Mouse (Mus musculus): ENCODE measurements around the gene Samd14. TPM values are rescaled to one million over a fixed set of nuclear protein-coding genes. Genes with fewer than 3 reads are reported as not detected.

The Samd14 gene
- polyA plus RNA-seq, 1 experiment from 2014 or later = 13.4 TPM

GRCm38 (mm10) chr11:94974951-94975350 is 34.7 kb upstream of the Samd14 start:
- H3K9ac ChIP-seq (ENCODE audit: low read length) = no peak overlapping the region
- H3K9me3 ChIP-seq (ENCODE audit: control insufficient read depth, low read length) = no peaks in the 10 kb centered on the region
- H3K36me3 ChIP-seq (ENCODE audit: control insufficient read depth, insufficient read depth, low read length) = no peaks in the 10 kb centered on the region
- ATAC-seq (ENCODE audit: low read depth) = no peak
- no peak overlapping the region for H3K4me3 ChIP-seq (ENCODE audit: low read length)
- H3K27me3 ChIP-seq (ENCODE audit: control insufficient read depth, insufficient read depth, low read depth, low read length) = no peaks in the 10 kb centered on the region
- H3K4me1 ChIP-seq (replicated peaks; ENCODE audit: control insufficient read depth, insufficient read depth, low read length) = peaks cover 4% of the 10 kb centered on the region; the same call in 1 of the 2 replicates
- 50% methylated on average over 2 of the region's 2 CpGs for WGBS
- no peak overlapping the region for H3K27ac ChIP-seq (ENCODE audit: low read length)
- H3K4me2 ChIP-seq (ENCODE audit: low read depth, low read length) = no peak overlapping the region

- Histone ChIP-seq H3K9ac (ENCODE audit: low read length) (no peak within 1 kb of the TSS), H3K27ac (ENCODE audit: low read length) (no peak within 1 kb of the TSS), H3K4me3 (ENCODE audit: low read length) (no peak within 1 kb of the TSS), H3K36me3 (ENCODE audit: control insufficient read depth, insufficient read depth, low read length) (no peaks in the 10 kb centered on the region), H3K9me3 (ENCODE audit: control insufficient read depth, low read length) (no peaks in the 10 kb centered on the region), H3K4me1 (replicated peaks; ENCODE audit: control insufficient read depth, insufficient read depth, low read length) (peaks cover 4% of the 10 kb centered on the region; the same call in 1 of the 2 replicates), H3K27me3 (ENCODE audit: control insufficient read depth, insufficient read depth, low read depth, low read length) (no peaks in the 10 kb centered on the region), H3K4me2 (ENCODE audit: low read depth, low read length) (no peak within 1 kb of the TSS)
- 60% methylated on average over 5 of the region's 5 CpGs for WGBS
- ATAC-seq (ENCODE audit: low read depth) = no peak
These were observed 33.5 kb upstream of the Samd14 start, which contains the start of gene Sgca for GRCm38 (mm10) chr11:94976199-94976598. TSS of gene Sgca (minus strand) at chr11:94976327.

- peak overlapping the region; percentile 37 for H3K4me2 ChIP-seq (ENCODE audit: low read depth, low read length)
- H3K36me3 ChIP-seq (ENCODE audit: control insufficient read depth, insufficient read depth, low read length) = no peaks in the 10 kb centered on the region
- 39% methylated on average over 9 of the region's 9 CpGs for WGBS
- ATAC-seq (ENCODE audit: low read depth) = no peak; the same call in none of the 2 replicates
- H3K4me1 ChIP-seq (replicated peaks; ENCODE audit: control insufficient read depth, insufficient read depth, low read length) = peaks cover 4% of the 10 kb centered on the region; the same call in 1 of the 2 replicates
- H3K9ac ChIP-seq (ENCODE audit: low read length) = no peak overlapping the region
- no peak overlapping the region for H3K27ac ChIP-seq (ENCODE audit: low read length)
- no peaks in the 10 kb centered on the region for H3K27me3 ChIP-seq (ENCODE audit: control insufficient read depth, insufficient read depth, low read depth, low read length)
- H3K4me3 ChIP-seq (ENCODE audit: low read length) = peak overlapping the region; percentile 14; the same call in 1 of the 2 replicates
- H3K9me3 ChIP-seq (ENCODE audit: control insufficient read depth, low read length) = no peaks in the 10 kb centered on the region
These were observed 31.3 kb upstream of the Samd14 start for GRCm38 (mm10) chr11:94978178-94978915.

GRCm38 (mm10) chr11:94978947-94979346 is 30.7 kb upstream of the Samd14 start:
- ATAC-seq (ENCODE audit: low read depth) = peak; percentile 97
- Histone ChIP-seq H3K4me3 (ENCODE audit: low read length) (peak overlapping the region; percentile 23), H3K4me1 (replicated peaks; ENCODE audit: control insufficient read depth, insufficient read depth, low read length) (peaks cover 4% of the 10 kb centered on the region; the same call in 1 of the 2 replicates), H3K4me2 (ENCODE audit: low read depth, low read length) (peak overlapping the region; percentile 37), H3K36me3 (ENCODE audit: control insufficient read depth, insufficient read depth, low read length) (no peaks in the 10 kb centered on the region), H3K9me3 (ENCODE audit: control insufficient read depth, low read length) (no peaks in the 10 kb centered on the region), H3K27me3 (ENCODE audit: control insufficient read depth, insufficient read depth, low read depth, low read length) (no peaks in the 10 kb centered on the region), H3K27ac (ENCODE audit: low read length) (no peak overlapping the region), H3K9ac (ENCODE audit: low read length) (0 out of 2 replicates have a peak overlapping the region, but pooled peaks have one; percentile 5)
- WGBS = under 1% methylated on average over 20 of the region's 20 CpGs

- Histone ChIP-seq H3K9ac (ENCODE audit: low read length) (0 out of 2 replicates have a peak overlapping the region, but pooled peaks have one; percentile 5), H3K27ac (ENCODE audit: low read length) (no peak overlapping the region), H3K36me3 (ENCODE audit: control insufficient read depth, insufficient read depth, low read length) (no peaks in the 10 kb centered on the region), H3K4me1 (replicated peaks; ENCODE audit: control insufficient read depth, insufficient read depth, low read length) (peaks cover 4% of the 10 kb centered on the region; the same call in 1 of the 2 replicates), H3K4me3 (ENCODE audit: low read length) (no peak overlapping the region), H3K27me3 (ENCODE audit: control insufficient read depth, insufficient read depth, low read depth, low read length) (no peaks in the 10 kb centered on the region), H3K9me3 (ENCODE audit: control insufficient read depth, low read length) (no peaks in the 10 kb centered on the region), H3K4me2 (ENCODE audit: low read depth, low read length) (peak overlapping the region; percentile 37; the same call in 1 of the 2 replicates)
- ATAC-seq (ENCODE audit: low read depth) = peak; percentile 10; the same call in 1 of the 2 replicates
- WGBS = 75% methylated on average over 11 of the region's 11 CpGs
These were observed 30.1 kb upstream of the Samd14 start for GRCm38 (mm10) chr11:94979462-94980179.

GRCm38 (mm10) chr11:94985140-94985539 is 24.5 kb upstream of the Samd14 start:
- no peak overlapping the region for H3K4me3 ChIP-seq (ENCODE audit: low read length)
- no peak for ATAC-seq (ENCODE audit: low read depth)
- H3K36me3 ChIP-seq (ENCODE audit: control insufficient read depth, insufficient read depth, low read length) = no peaks in the 10 kb centered on the region
- H3K27ac ChIP-seq (ENCODE audit: low read length) = no peak overlapping the region
- H3K9me3 ChIP-seq (ENCODE audit: control insufficient read depth, low read length) = no peaks in the 10 kb centered on the region
- H3K27me3 ChIP-seq (ENCODE audit: control insufficient read depth, insufficient read depth, low read depth, low read length) = no peaks in the 10 kb centered on the region
- peaks cover 20% of the 10 kb centered on the region for H3K4me1 ChIP-seq (replicated peaks; ENCODE audit: control insufficient read depth, insufficient read depth, low read length)
- WGBS = 32% methylated on average over 1 of the region's 1 CpGs
- no peak overlapping the region for H3K4me2 ChIP-seq (ENCODE audit: low read depth, low read length)
- no peak overlapping the region for H3K9ac ChIP-seq (ENCODE audit: low read length)

GRCm38 (mm10) chr11:94985822-94986221 is 23.9 kb upstream of the Samd14 start:
- H3K4me1 ChIP-seq (replicated peaks; ENCODE audit: control insufficient read depth, insufficient read depth, low read length) = peaks cover 25% of the 10 kb centered on the region
- 63% methylated on average over 5 of the region's 5 CpGs for WGBS
- no peak overlapping the region for H3K4me2 ChIP-seq (ENCODE audit: low read depth, low read length)
- H3K9me3 ChIP-seq (ENCODE audit: control insufficient read depth, low read length) = no peaks in the 10 kb centered on the region
- no peak overlapping the region for H3K9ac ChIP-seq (ENCODE audit: low read length)
- no peak overlapping the region for H3K27ac ChIP-seq (ENCODE audit: low read length)
- ATAC-seq (ENCODE audit: low read depth) = no peak
- H3K4me3 ChIP-seq (ENCODE audit: low read length) = no peak overlapping the region
- no peaks in the 10 kb centered on the region for H3K27me3 ChIP-seq (ENCODE audit: control insufficient read depth, insufficient read depth, low read depth, low read length)
- H3K36me3 ChIP-seq (ENCODE audit: control insufficient read depth, insufficient read depth, low read length) = no peaks in the 10 kb centered on the region

- no peak overlapping the region for H3K4me3 ChIP-seq (ENCODE audit: low read length)
- no peak overlapping the region for H3K9ac ChIP-seq (ENCODE audit: low read length)
- 44% methylated on average over 2 of the region's 2 CpGs for WGBS
- no peaks in the 10 kb centered on the region for H3K9me3 ChIP-seq (ENCODE audit: control insufficient read depth, low read length)
- no peaks in the 10 kb centered on the region for H3K27me3 ChIP-seq (ENCODE audit: control insufficient read depth, insufficient read depth, low read depth, low read length)
- ATAC-seq (ENCODE audit: low read depth) = no peak
- H3K27ac ChIP-seq (ENCODE audit: low read length) = no peak overlapping the region
- H3K4me1 ChIP-seq (replicated peaks; ENCODE audit: control insufficient read depth, insufficient read depth, low read length) = peaks cover 25% of the 10 kb centered on the region
- no peak overlapping the region for H3K4me2 ChIP-seq (ENCODE audit: low read depth, low read length)
- no peaks in the 10 kb centered on the region for H3K36me3 ChIP-seq (ENCODE audit: control insufficient read depth, insufficient read depth, low read length)
These were observed 23.2 kb upstream of the Samd14 start for GRCm38 (mm10) chr11:94986435-94986834.

- WGBS = 43% methylated on average over 6 of the region's 6 CpGs
- no peak for ATAC-seq (ENCODE audit: low read depth)
- H3K4me2 ChIP-seq (ENCODE audit: low read depth, low read length) = no peak overlapping the region
- no peaks in the 10 kb centered on the region for H3K36me3 ChIP-seq (ENCODE audit: control insufficient read depth, insufficient read depth, low read length)
- peaks cover 28% of the 10 kb centered on the region for H3K4me1 ChIP-seq (replicated peaks; ENCODE audit: control insufficient read depth, insufficient read depth, low read length)
- no peak overlapping the region for H3K4me3 ChIP-seq (ENCODE audit: low read length)
- no peak overlapping the region for H3K27ac ChIP-seq (ENCODE audit: low read length)
- H3K9ac ChIP-seq (ENCODE audit: low read length) = no peak overlapping the region
- H3K9me3 ChIP-seq (ENCODE audit: control insufficient read depth, low read length) = no peaks in the 10 kb centered on the region
- no peaks in the 10 kb centered on the region for H3K27me3 ChIP-seq (ENCODE audit: control insufficient read depth, insufficient read depth, low read depth, low read length)
These were observed 22.3 kb upstream of the Samd14 start for GRCm38 (mm10) chr11:94987341-94987740.

Data from lung, embryonic 16.5 days (tissue).